20 mouse cellular contexts compared by ENCODE assay signal in genomic region chr19:17399965-17400364, GRCm38 (mm10).
"Had no signal": no experiment of that assay in that cellular context is flagged by ENCODE, and none has a peak within 500 bp of the region (broad histone marks: within the 10 kb centered on the region; RNA-seq: fewer than 3 reads in every experiment).

No protein-coding gene starts in this region.

- H3K4me3 ChIP-seq: heart, embryonic 12.5 days; hindbrain, embryonic 13.5 days; hindbrain, embryonic 15.5 days; kidney, embryonic 15.5 days; limb, embryonic 13.5 days; limb, embryonic 15.5 days; liver, embryonic 12.5 days had no signal

- H3K4me2 ChIP-seq: heart, embryonic 12.5 days; hindbrain, embryonic 13.5 days; hindbrain, embryonic 15.5 days; kidney, embryonic 15.5 days; limb, embryonic 13.5 days; limb, embryonic 15.5 days; liver, embryonic 12.5 days had no signal

- ATAC-seq: hindbrain, postnatal 0 days; liver, embryonic 12.5 days had no signal

- H3K9ac ChIP-seq: heart, embryonic 12.5 days; hindbrain, embryonic 13.5 days; hindbrain, embryonic 15.5 days; kidney, embryonic 15.5 days; limb, embryonic 13.5 days; limb, embryonic 15.5 days; liver, embryonic 12.5 days; liver, embryonic 14.5 days had no signal

- H3K27me3 ChIP-seq: heart, embryonic 12.5 days; hindbrain, embryonic 13.5 days; hindbrain, embryonic 15.5 days; kidney, embryonic 15.5 days; limb, embryonic 13.5 days; limb, embryonic 15.5 days; liver, embryonic 12.5 days had no signal

- H3K9me3 ChIP-seq: hindbrain, embryonic 15.5 days; kidney, embryonic 15.5 days; limb, embryonic 13.5 days; limb, embryonic 15.5 days; liver, embryonic 12.5 days had no signal

- DNase-seq: gastrocnemius, postnatal 14 days; gastrocnemius, postnatal 36 days; heart, postnatal 10 days; heart, postnatal 36 days; kidney, adult 11 months; kidney, adult 9 months; kidney, postnatal 14 days; kidney, postnatal 36 days; layer of hippocampus, postnatal 36 days; left cerebral cortex, postnatal 4 days had no signal

- H3K27ac ChIP-seq: hindbrain, embryonic 13.5 days; hindbrain, embryonic 15.5 days; hindbrain, postnatal 0 days; kidney, embryonic 15.5 days; kidney, postnatal 0 days; limb, embryonic 13.5 days; limb, embryonic 15.5 days; liver, embryonic 12.5 days; liver, embryonic 14.5 days had no signal
